Mouse (Mus musculus): ENCODE results near the gene Gfpt1.

The Gfpt1 gene

GRCm38 (mm10) chr6:87101955-87102353 lies 59.3 kb downstream of the Gfpt1 start:
- DNase-seq, result no peak

- DNase-seq, result no peak
Measured at GRCm38 (mm10) chr6:87102421-87102911, 59.8 kb downstream of the Gfpt1 start.

- DNase-seq, result no peak
Measured at GRCm38 (mm10) chr6:87103314-87103713, 60.7 kb downstream of the Gfpt1 start.

GRCm38 (mm10) chr6:87104123-87104796 lies 61.6 kb downstream of the Gfpt1 start, which contains the start of gene D6Ertd527e:
Gene D6Ertd527e (plus strand): TSS chr6:87104746.
- no peak for DNase-seq

GRCm38 (mm10) chr6:87111493-87111892 lies 68.8 kb downstream of the Gfpt1 start:
- DNase-seq, result no peak

GRCm38 (mm10) chr6:87112125-87112524 lies 69.5 kb downstream of the Gfpt1 start:
- no peak for DNase-seq

- DNase-seq, result no peak
Measured at GRCm38 (mm10) chr6:87115981-87116380, 73.3 kb downstream of the Gfpt1 start.

GRCm38 (mm10) chr6:87116596-87116995 lies 74.0 kb downstream of the Gfpt1 start:
- no peak for DNase-seq

GRCm38 (mm10) chr6:87119066-87119837 lies 76.6 kb downstream of the Gfpt1 start:
- no peak for DNase-seq

- no peak for DNase-seq
Measured at GRCm38 (mm10) chr6:87119975-87120374, 77.3 kb downstream of the Gfpt1 start.

- DNase-seq, result no peak
Measured at GRCm38 (mm10) chr6:87120661-87121060, 78.0 kb downstream of the Gfpt1 start.

- DNase-seq, result no peak
Measured at GRCm38 (mm10) chr6:87121961-87122360, 79.3 kb downstream of the Gfpt1 start.

- no peak for DNase-seq
Measured at GRCm38 (mm10) chr6:87123406-87123805, 80.8 kb downstream of the Gfpt1 start.

GRCm38 (mm10) chr6:87123973-87124372 lies 81.3 kb downstream of the Gfpt1 start:
- no peak for DNase-seq

GRCm38 (mm10) chr6:87127049-87127753 lies 84.6 kb downstream of the Gfpt1 start:
- no peak for DNase-seq

- no peak for DNase-seq
Measured at GRCm38 (mm10) chr6:87129861-87130260, 87.2 kb downstream of the Gfpt1 start.

- DNase-seq, result no peak
Measured at GRCm38 (mm10) chr6:87130628-87131027, 88.0 kb downstream of the Gfpt1 start.

- no peak for DNase-seq
Measured at GRCm38 (mm10) chr6:87131078-87131477, 88.4 kb downstream of the Gfpt1 start.

GRCm38 (mm10) chr6:87133520-87133919 lies 90.9 kb downstream of the Gfpt1 start:
- DNase-seq, result no peak

- DNase-seq, result no peak
Measured at GRCm38 (mm10) chr6:87133966-87134546, 91.4 kb downstream of the Gfpt1 start.

- no peak for DNase-seq
Measured at GRCm38 (mm10) chr6:87138479-87138878, 95.8 kb downstream of the Gfpt1 start.

GRCm38 (mm10) chr6:87139796-87140553 lies 97.3 kb downstream of the Gfpt1 start:
- no peak for DNase-seq
